Mouse (Mus musculus) liver, embryonic 12.5 days (tissue): ENCODE data around the gene Ankrd9. TPM values are rescaled to one million over a fixed set of nuclear protein-coding genes. Genes with fewer than 3 reads are reported as not detected.
A peak's percentile ranks its signal among the peaks of the same experiment; 100 is the strongest.

Experiments used
- ATAC-seq: fragments of 200-750 bp; cut with Nextera tagmentation; 2 replicates; pipeline ENCODE4 v1.8.0; 2017; ENCODE audit warnings: moderate number of reproducible peaks, mild to moderate bottlenecking, moderate library complexity
- H3K27ac ChIP-seq: fragments of 300-500 bp; sonication (generic); 2 replicates; pipeline ENCODE4 v1.5.1; 2016; ENCODE audit warnings: mild to moderate bottlenecking
- H3K27me3 ChIP-seq: fragments of 300-500 bp; sonication (generic); replicated peaks from 2 replicates; pipeline ENCODE4 v1.6.1; 2016; ENCODE audit warnings: mild to moderate bottlenecking, moderate library complexity
- H3K36me3 ChIP-seq: fragments of 300-500 bp; sonication (generic); 2 replicates; pipeline ENCODE4 v1.6.1; 2016; ENCODE audit warnings: mild to moderate bottlenecking, moderate library complexity
- H3K4me1 ChIP-seq: fragments of 300-500 bp; sonication (generic); 2 replicates; pipeline ENCODE4 v1.6.1; 2016
- H3K4me2 ChIP-seq: fragments of 300-500 bp; sonication (generic); 2 replicates; pipeline ENCODE4 v1.6.1; 2016; ENCODE audit warnings: mild to moderate bottlenecking, moderate library complexity
- H3K4me3 ChIP-seq: fragments of 300-500 bp; sonication (generic); 2 replicates; pipeline ENCODE4 v1.5.1; 2016; ENCODE audit warnings: mild to moderate bottlenecking, moderate library complexity
- H3K9ac ChIP-seq: fragments of 300-500 bp; sonication (generic); 2 replicates; pipeline ENCODE4 v1.6.1; 2016; ENCODE audit warnings: mild to moderate bottlenecking, moderate library complexity
- H3K9me3 ChIP-seq: fragments of 300-500 bp; sonication (generic); replicated peaks from 2 replicates; pipeline ENCODE4 v1.6.1; 2016; ENCODE audit warnings: mild to moderate bottlenecking, moderate library complexity
- WGBS: fragments of 180-500 bp; shearing (Covaris S2); methylation state at CpG from one replicate; pipeline ENCODE4 v1.1.7; 2016; ENCODE audit not compliant: insufficient replicate concordance; 5-methylcytosine and 5-hydroxymethylcytosine counted together
- polyA plus RNA-seq: library from polyadenylated mRNA; unstranded; fragments of >200 nt; fragmentation: Nextera tagmentation; extraction: Ambion mirVana; gene quantifications from 2 replicates; pipeline ENCODE4 v1.2.1, GENCODE M21; 2016

Gene Ankrd9
- polyA plus RNA-seq, 1 experiment from 2014 or later = 62.2 TPM

GRCm38 (mm10) chr12:110975385-110975784 lies 3.5 kb downstream of the Ankrd9 start:
- no peaks in the 10 kb centered on the region; the same call in 1 of the 2 replicates for H3K27me3 ChIP-seq
- peaks cover 64% of the 10 kb centered on the region for H3K36me3 ChIP-seq
- ATAC-seq = no peak
- WGBS = 80% methylated on average over 5 of the region's 5 CpGs
- H3K4me1 ChIP-seq = peaks cover 89% of the 10 kb centered on the region
- peak overlapping the region; percentile 98 for H3K27ac ChIP-seq
- H3K4me3 ChIP-seq = peak overlapping the region; percentile 93
- peak overlapping the region; percentile 99 for H3K9ac ChIP-seq
- peak overlapping the region; percentile 84 for H3K4me2 ChIP-seq
- H3K9me3 ChIP-seq = no peaks in the 10 kb centered on the region

- 21% methylated on average over 6 of the region's 6 CpGs for WGBS
- Histone ChIP-seq H3K4me3 (peak overlapping the region; percentile 93), H3K27ac (peak overlapping the region; percentile 98), H3K27me3 (no peaks in the 10 kb centered on the region; the same call in 1 of the 2 replicates), H3K9ac (peak overlapping the region; percentile 99), H3K4me1 (peaks cover 89% of the 10 kb centered on the region), H3K36me3 (peaks cover 71% of the 10 kb centered on the region), H3K9me3 (no peaks in the 10 kb centered on the region), H3K4me2 (peak overlapping the region; percentile 84)
- ATAC-seq = no peak
These were observed 4.1 kb downstream of the Ankrd9 start for GRCm38 (mm10) chr12:110974726-110975125.

GRCm38 (mm10) chr12:110974295-110974694 lies 4.5 kb downstream of the Ankrd9 start:
- 18% methylated on average over 7 of the region's 7 CpGs for WGBS
- H3K36me3 ChIP-seq = peaks cover 75% of the 10 kb centered on the region
- H3K9ac ChIP-seq = peak overlapping the region; percentile 60
- H3K9me3 ChIP-seq = no peaks in the 10 kb centered on the region
- H3K4me3 ChIP-seq = peak overlapping the region; percentile 93
- peaks cover 89% of the 10 kb centered on the region for H3K4me1 ChIP-seq
- peak overlapping the region; percentile 98 for H3K27ac ChIP-seq
- ATAC-seq = peak; percentile 85
- H3K4me2 ChIP-seq = peak overlapping the region; percentile 84
- no peaks in the 10 kb centered on the region; the same call in 1 of the 2 replicates for H3K27me3 ChIP-seq

- Histone ChIP-seq H3K9me3 (no peaks in the 10 kb centered on the region), H3K27me3 (no peaks in the 10 kb centered on the region; the same call in 1 of the 2 replicates), H3K36me3 (peaks cover 80% of the 10 kb centered on the region), H3K9ac (peak overlapping the region; percentile 60), H3K4me1 (peaks cover 87% of the 10 kb centered on the region), H3K27ac (peak overlapping the region; percentile 98), H3K4me2 (peak overlapping the region; percentile 84), H3K4me3 (peak overlapping the region; percentile 19)
- 55% methylated on average over 4 of the region's 4 CpGs for WGBS
- peak; percentile 9 for ATAC-seq
These were observed 5.0 kb downstream of the Ankrd9 start for GRCm38 (mm10) chr12:110973829-110974228.

- 0 out of 2 replicates have a peak, but pooled peaks have one; percentile 31 for ATAC-seq
- no peaks in the 10 kb centered on the region for H3K9me3 ChIP-seq
- H3K4me1 ChIP-seq = peaks cover 87% of the 10 kb centered on the region
- H3K27me3 ChIP-seq = no peaks in the 10 kb centered on the region; the same call in 1 of the 2 replicates
- H3K36me3 ChIP-seq = peaks cover 88% of the 10 kb centered on the region
- 47% methylated on average over 5 of the region's 5 CpGs for WGBS
- H3K4me3 ChIP-seq = peak overlapping the region; percentile 25; the same call in 1 of the 2 replicates
- H3K27ac ChIP-seq = peak overlapping the region; percentile 83
- peak overlapping the region; percentile 65 for H3K9ac ChIP-seq
- peak overlapping the region; percentile 57 for H3K4me2 ChIP-seq
These were observed 6.9 kb downstream of the Ankrd9 start for GRCm38 (mm10) chr12:110971972-110972371.

- Histone ChIP-seq H3K4me1 (peaks cover 87% of the 10 kb centered on the region), H3K9ac (no peak overlapping the region), H3K27me3 (no peaks in the 10 kb centered on the region), H3K4me3 (no peak overlapping the region), H3K9me3 (no peaks in the 10 kb centered on the region), H3K27ac (peak overlapping the region; percentile 83), H3K4me2 (no peak overlapping the region), H3K36me3 (peaks cover 75% of the 10 kb centered on the region)
- WGBS = 85% methylated on average over 5 of the region's 5 CpGs
- no peak for ATAC-seq
These were observed 8.4 kb downstream of the Ankrd9 start for GRCm38 (mm10) chr12:110970408-110970807.

- WGBS = 47% methylated on average over 2 of the region's 2 CpGs
- no peaks in the 10 kb centered on the region for H3K9me3 ChIP-seq
- ATAC-seq = peak; percentile 75
- H3K27ac ChIP-seq = peak overlapping the region; percentile 83
- no peaks in the 10 kb centered on the region for H3K27me3 ChIP-seq
- no peak overlapping the region for H3K4me2 ChIP-seq
- H3K4me3 ChIP-seq = no peak overlapping the region
- peaks cover 61% of the 10 kb centered on the region for H3K36me3 ChIP-seq
- peaks cover 60% of the 10 kb centered on the region for H3K4me1 ChIP-seq
- peak overlapping the region; percentile 52; the same call in 1 of the 2 replicates for H3K9ac ChIP-seq
These were observed 11.7 kb downstream of the Ankrd9 start for GRCm38 (mm10) chr12:110967146-110967545.

- 45% methylated on average over 4 of the region's 4 CpGs for WGBS
- Histone ChIP-seq H3K9ac (peak overlapping the region; percentile 52), H3K27ac (peak overlapping the region; percentile 83), H3K4me3 (no peak overlapping the region), H3K4me1 (peaks cover 50% of the 10 kb centered on the region), H3K27me3 (no peaks in the 10 kb centered on the region), H3K9me3 (no peaks in the 10 kb centered on the region), H3K36me3 (peaks cover 54% of the 10 kb centered on the region), H3K4me2 (peak overlapping the region; percentile 30)
- peak; percentile 81 for ATAC-seq
These were observed 12.8 kb downstream of the Ankrd9 start for GRCm38 (mm10) chr12:110966079-110966478.

- H3K27me3 ChIP-seq = no peaks in the 10 kb centered on the region
- H3K4me1 ChIP-seq = peaks cover 45% of the 10 kb centered on the region
- ATAC-seq = peak; percentile 50; the same call in 1 of the 2 replicates
- H3K36me3 ChIP-seq = peaks cover 54% of the 10 kb centered on the region
- H3K27ac ChIP-seq = peak overlapping the region; percentile 83
- peak overlapping the region; percentile 51 for H3K9ac ChIP-seq
- no peak overlapping the region for H3K4me3 ChIP-seq
- 59% methylated on average over 3 of the region's 3 CpGs for WGBS
- peak overlapping the region; percentile 30; the same call in 1 of the 2 replicates for H3K4me2 ChIP-seq
- H3K9me3 ChIP-seq = no peaks in the 10 kb centered on the region
These were observed 13.3 kb downstream of the Ankrd9 start for GRCm38 (mm10) chr12:110965500-110965899.

GRCm38 (mm10) chr12:110961973-110962372 lies 16.9 kb downstream of the Ankrd9 start:
- 70% methylated on average over 2 of the region's 2 CpGs for WGBS
- no peak overlapping the region for H3K4me3 ChIP-seq
- no peak overlapping the region for H3K27ac ChIP-seq

GRCm38 (mm10) chr12:110954351-110954991 lies 24.4 kb downstream of the Ankrd9 start:
- no peaks in the 10 kb centered on the region for H3K27me3 ChIP-seq

More at GRCm38 (mm10) chr12:110961973-110962372, 16.9 kb downstream of the Ankrd9 start:
- Histone ChIP-seq H3K4me1 (peaks cover 21% of the 10 kb centered on the region), H3K27me3 (no peaks in the 10 kb centered on the region), H3K36me3 (peaks cover 42% of the 10 kb centered on the region), H3K9ac (no peak overlapping the region), H3K4me2 (no peak overlapping the region), H3K9me3 (no peaks in the 10 kb centered on the region)
- no peak for ATAC-seq

GRCm38 (mm10) chr12:110953900-110954299 lies 24.9 kb downstream of the Ankrd9 start:
- H3K27ac ChIP-seq = peak overlapping the region; percentile 78
- H3K4me3 ChIP-seq = no peak overlapping the region
- no peaks in the 10 kb centered on the region for H3K9me3 ChIP-seq
- H3K4me2 ChIP-seq = peak overlapping the region; percentile 15
- H3K4me1 ChIP-seq = peaks cover 34% of the 10 kb centered on the region
- no peaks in the 10 kb centered on the region for H3K27me3 ChIP-seq
- peaks cover 31% of the 10 kb centered on the region for H3K36me3 ChIP-seq
- peak; percentile 14; the same call in 1 of the 2 replicates for ATAC-seq
- peak overlapping the region; percentile 49 for H3K9ac ChIP-seq
- WGBS = 54% methylated on average over 1 of the region's 2 CpGs

More at GRCm38 (mm10) chr12:110954351-110954991, 24.4 kb downstream of the Ankrd9 start:
- Histone ChIP-seq H3K4me1 (peaks cover 31% of the 10 kb centered on the region), H3K9me3 (no peaks in the 10 kb centered on the region), H3K36me3 (peaks cover 34% of the 10 kb centered on the region), H3K27ac (peak overlapping the region; percentile 69), H3K9ac (peak overlapping the region; percentile 49), H3K4me3 (no peak overlapping the region), H3K4me2 (no peak overlapping the region)
- 77% methylated on average over 4 of the region's 4 CpGs for WGBS
- no peak for ATAC-seq
